Mouse (Mus musculus): ENCODE measurements at regions not wholly inside any gene's neighbourhood (a gene's known extent, or its start where the extent isn't known, plus 50 kb on each side); places are given as distances from the start of the nearest gene placed in this dataset.

- ATAC-seq (replicated peaks; ENCODE audit: insufficient number of reproducible peaks, low FRiP score, low TSS enrichment, low read depth), result no peak
- no peak overlapping the region for H3K9ac ChIP-seq (replicated peaks; ENCODE audit: low read length)
- H3K27ac ChIP-seq (replicated peaks; ENCODE audit: low read depth, low read length), result no peak overlapping the region
- H3K4me3 ChIP-seq (ENCODE audit: low read depth, low read length), result no peak overlapping the region
- H3K4me1 ChIP-seq (ENCODE audit: control insufficient read depth, insufficient read depth, low read length), result no peaks in the 10 kb centered on the region
- H3K9me3 ChIP-seq (replicated peaks; ENCODE audit: control insufficient read depth, low read length), result no peaks in the 10 kb centered on the region
- H3K36me3 ChIP-seq (replicated peaks; ENCODE audit: control insufficient read depth, insufficient read depth, low read depth, low read length), result no peaks in the 10 kb centered on the region
- H3K4me2 ChIP-seq (ENCODE audit: low read depth, low read length), result no peak overlapping the region
- 84% methylated on average over 5 of the region's 5 CpGs for WGBS
- H3K27me3 ChIP-seq (ENCODE audit: control insufficient read depth, insufficient read depth, low read length), result no peaks in the 10 kb centered on the region
- DNase-seq (ENCODE audit: low spot score), result no peak
These were observed 69.0 kb upstream of the Pdzrn3 start for GRCm38 (mm10) chr6:101446720-101447119.

GRCm38 (mm10) chr6:101446316-101446715 is 68.6 kb upstream of the Pdzrn3 start:
- no peak overlapping the region for H3K4me2 ChIP-seq (ENCODE audit: low read depth, low read length)

GRCm38 (mm10) chr6:101432769-101433168 is 55.1 kb upstream of the Pdzrn3 start:
- ATAC-seq (replicated peaks; ENCODE audit: insufficient number of reproducible peaks, low FRiP score, low TSS enrichment, low read depth), result no peak
- no peak overlapping the region for H3K4me2 ChIP-seq (ENCODE audit: low read depth, low read length)

More at GRCm38 (mm10) chr6:101446316-101446715, 68.6 kb upstream of the Pdzrn3 start:
- no peak overlapping the region for H3K4me3 ChIP-seq (ENCODE audit: low read depth, low read length)
- no peak for DNase-seq (ENCODE audit: low spot score)
- H3K36me3 ChIP-seq (replicated peaks; ENCODE audit: control insufficient read depth, insufficient read depth, low read depth, low read length), result no peaks in the 10 kb centered on the region
- WGBS, result 82% methylated on average over 2 of the region's 2 CpGs
- H3K9ac ChIP-seq (replicated peaks; ENCODE audit: low read length), result no peak overlapping the region
- no peaks in the 10 kb centered on the region for H3K27me3 ChIP-seq (ENCODE audit: control insufficient read depth, insufficient read depth, low read length)
- ATAC-seq (replicated peaks; ENCODE audit: insufficient number of reproducible peaks, low FRiP score, low TSS enrichment, low read depth), result no peak
- H3K9me3 ChIP-seq (replicated peaks; ENCODE audit: control insufficient read depth, low read length), result no peaks in the 10 kb centered on the region
- no peaks in the 10 kb centered on the region for H3K4me1 ChIP-seq (ENCODE audit: control insufficient read depth, insufficient read depth, low read length)
- no peak overlapping the region for H3K27ac ChIP-seq (replicated peaks; ENCODE audit: low read depth, low read length)

GRCm38 (mm10) chr6:101429634-101430033 is 51.9 kb upstream of the Pdzrn3 start:
- 63% methylated on average over 2 of the region's 2 CpGs for WGBS

More at GRCm38 (mm10) chr6:101432769-101433168, 55.1 kb upstream of the Pdzrn3 start:
- H3K27me3 ChIP-seq (ENCODE audit: control insufficient read depth, insufficient read depth, low read length), result no peaks in the 10 kb centered on the region
- no peak for DNase-seq (ENCODE audit: low spot score)
- no peak overlapping the region for H3K4me3 ChIP-seq (ENCODE audit: low read depth, low read length)
- 77% methylated on average over 8 of the region's 8 CpGs for WGBS
- no peaks in the 10 kb centered on the region for H3K9me3 ChIP-seq (replicated peaks; ENCODE audit: control insufficient read depth, low read length)
- H3K27ac ChIP-seq (replicated peaks; ENCODE audit: low read depth, low read length), result no peak overlapping the region
- H3K9ac ChIP-seq (replicated peaks; ENCODE audit: low read length), result no peak overlapping the region
- no peaks in the 10 kb centered on the region for H3K36me3 ChIP-seq (replicated peaks; ENCODE audit: control insufficient read depth, insufficient read depth, low read depth, low read length)
- H3K4me1 ChIP-seq (ENCODE audit: control insufficient read depth, insufficient read depth, low read length), result no peaks in the 10 kb centered on the region

More at GRCm38 (mm10) chr6:101429634-101430033, 51.9 kb upstream of the Pdzrn3 start:
- Histone ChIP-seq H3K27me3 (ENCODE audit: control insufficient read depth, insufficient read depth, low read length) (no peaks in the 10 kb centered on the region), H3K36me3 (replicated peaks; ENCODE audit: control insufficient read depth, insufficient read depth, low read depth, low read length) (no peaks in the 10 kb centered on the region), H3K4me1 (ENCODE audit: control insufficient read depth, insufficient read depth, low read length) (no peaks in the 10 kb centered on the region), H3K9me3 (replicated peaks; ENCODE audit: control insufficient read depth, low read length) (no peaks in the 10 kb centered on the region), H3K9ac (replicated peaks; ENCODE audit: low read length) (no peak overlapping the region), H3K4me2 (ENCODE audit: low read depth, low read length) (no peak overlapping the region), H3K27ac (replicated peaks; ENCODE audit: low read depth, low read length) (no peak overlapping the region), H3K4me3 (ENCODE audit: low read depth, low read length) (no peak overlapping the region)
- no peak for ATAC-seq (replicated peaks; ENCODE audit: insufficient number of reproducible peaks, low FRiP score, low TSS enrichment, low read depth)
- no peak for DNase-seq (ENCODE audit: low spot score)
